Mouse (Mus musculus): ENCODE results near the gene Atrn.

Atrn gene

DNA sequence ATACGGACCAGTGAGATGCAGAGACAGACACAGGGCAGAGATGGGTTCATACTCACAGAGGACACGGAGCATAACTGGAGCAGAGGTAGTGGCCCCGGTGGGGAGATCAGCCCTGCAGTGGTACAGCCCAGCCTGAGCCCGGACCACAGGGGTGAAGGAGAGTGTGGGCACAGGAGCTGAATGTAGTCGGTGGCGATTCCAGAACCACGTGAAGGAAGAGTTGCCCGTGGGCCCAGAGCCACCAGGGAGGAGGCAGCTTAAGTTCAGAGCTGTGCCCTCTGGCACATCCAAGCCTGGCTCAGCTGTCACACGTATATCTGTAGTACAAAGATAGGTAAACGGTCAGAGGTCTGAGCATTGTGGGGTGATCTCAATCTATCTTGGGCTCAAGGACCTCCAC lies 166.2 kb downstream of the Atrn start:
- DNase-seq (ENCODE audit: extremely low spot score): no peak

Data from embryo, embryonic 9.5 days (tissue).